Mouse (Mus musculus): ENCODE measurements at regions not wholly inside any gene's neighbourhood (a gene's known extent, or its start where the extent isn't known, plus 50 kb on each side); places are given as distances from the start of the nearest gene placed in this dataset.

- TF ChIP-seq E2F4 (IDR thresholded peaks at IDR 0.05; ENCODE audit: borderline replicate concordance, low read depth, low read length) = no peak
- TF ChIP-seq ZNF384 (IDR thresholded peaks at IDR 0.05; ENCODE audit: low read depth, low read length) = no peak
- no peak for TF ChIP-seq USF1 (IDR thresholded peaks at IDR 0.05; ENCODE audit: low read depth, low read length)
- no peak for TF ChIP-seq MAFK (IDR thresholded peaks at IDR 0.05; ENCODE audit: borderline replicate concordance, low read depth, low read length)
Observed at GRCm38 (mm10) chr13:103602302-103602701, 172.1 kb downstream of the Srek1 start.
